Mouse (Mus musculus): ENCODE measurements around the gene Ssx2ip.
A peak's percentile ranks its signal among the peaks of the same experiment; 100 is the strongest.

Gene Ssx2ip

DNA sequence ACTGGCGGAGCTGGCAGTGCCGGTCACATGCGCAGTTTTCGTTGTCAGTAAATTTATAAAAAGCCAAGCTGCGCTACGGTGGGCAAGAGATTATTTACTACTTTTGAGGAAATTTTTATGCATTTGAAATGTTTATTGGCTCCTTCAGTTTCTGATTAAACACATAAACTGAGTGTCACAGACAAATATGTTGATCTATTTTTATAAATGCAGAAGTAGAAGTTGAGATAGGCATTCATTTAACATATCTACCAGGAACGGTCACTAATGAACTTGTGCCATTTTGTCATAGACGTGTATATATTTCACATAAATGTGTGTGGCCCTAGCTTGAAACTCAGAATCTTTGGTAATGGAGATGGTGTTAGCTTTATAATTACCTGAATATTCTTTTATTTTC lies 13.4 kb downstream of the Ssx2ip start:
- no peak for TF ChIP-seq GATA4 (IDR thresholded peaks at IDR 0.05; ENCODE audit: insufficient replicate concordance, low read length)

DNA sequence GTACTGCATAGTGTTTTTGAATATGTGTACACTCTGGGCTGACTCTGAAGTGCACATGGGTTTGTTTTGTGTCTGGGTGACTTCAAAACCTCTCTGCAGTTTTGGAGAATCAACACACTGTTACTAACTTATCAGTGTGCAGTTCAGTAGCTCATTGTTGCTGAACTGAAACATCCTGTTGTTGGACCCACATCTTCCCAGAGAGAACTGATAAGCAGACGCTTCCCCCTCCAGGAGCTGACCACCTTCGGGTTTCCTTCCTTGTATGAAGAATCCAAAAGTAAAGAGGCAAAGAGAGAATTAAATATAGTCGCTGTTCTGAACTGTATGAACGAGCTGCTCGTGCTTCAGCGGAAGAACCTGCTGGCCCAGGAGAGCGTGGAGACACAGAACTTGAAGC lies 14.5 kb downstream of the Ssx2ip start:
- TF ChIP-seq GATA4 (IDR thresholded peaks at IDR 0.05; ENCODE audit: insufficient replicate concordance, low read length): peak; percentile 97

DNA sequence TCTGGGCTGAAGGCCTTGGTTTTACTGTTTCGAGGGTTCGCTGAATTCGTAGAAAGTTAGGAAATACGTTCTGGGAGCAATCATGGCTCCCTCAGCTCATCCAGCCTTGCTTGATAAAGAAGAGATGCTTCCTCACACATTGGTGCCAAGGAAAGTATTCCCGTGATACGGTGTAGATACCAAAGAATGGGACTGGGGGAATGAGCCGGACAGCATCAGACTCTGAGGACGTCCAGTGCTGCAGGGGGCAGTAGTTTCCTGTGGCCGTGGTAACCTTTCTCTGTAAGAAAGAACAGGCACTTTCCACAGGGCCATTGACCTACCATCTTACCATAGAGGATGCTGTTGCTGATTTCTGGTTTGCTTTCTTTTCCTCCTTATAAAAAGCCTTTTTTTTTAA lies 15.1 kb downstream of the Ssx2ip start:
- TF ChIP-seq GATA4 (IDR thresholded peaks at IDR 0.05; ENCODE audit: insufficient replicate concordance, low read length): peak; percentile 63; the same call in 1 of the 2 replicates

DNA sequence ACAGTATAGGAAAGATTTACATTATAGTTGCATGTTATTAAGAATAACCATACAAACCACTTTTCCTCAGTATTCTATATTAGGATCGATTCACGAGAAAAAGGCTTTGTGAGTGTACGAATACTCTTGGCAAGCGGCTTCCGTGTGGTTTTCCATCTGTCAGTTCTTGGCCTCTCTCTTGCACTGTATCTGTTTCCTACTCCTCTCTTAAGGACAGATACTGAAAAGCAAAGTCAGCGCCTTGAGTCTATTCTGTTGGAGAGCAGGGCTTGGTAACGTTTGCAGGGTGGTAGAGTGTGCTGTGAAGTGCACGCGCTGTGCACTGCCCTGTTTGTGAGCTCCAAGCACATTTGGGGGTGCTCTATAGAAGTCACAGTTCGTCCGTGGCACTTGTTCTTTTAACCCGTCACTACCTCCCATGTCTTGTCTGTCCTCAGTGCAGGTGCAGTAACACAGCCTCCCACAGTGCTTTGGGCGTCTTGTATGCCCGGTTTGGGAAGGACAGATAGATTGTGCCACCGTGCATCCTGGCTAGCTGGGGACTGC lies 15.6 kb downstream of the Ssx2ip start:
- TF ChIP-seq GATA4 (IDR thresholded peaks at IDR 0.05; ENCODE audit: insufficient replicate concordance, low read length): no peak

DNA sequence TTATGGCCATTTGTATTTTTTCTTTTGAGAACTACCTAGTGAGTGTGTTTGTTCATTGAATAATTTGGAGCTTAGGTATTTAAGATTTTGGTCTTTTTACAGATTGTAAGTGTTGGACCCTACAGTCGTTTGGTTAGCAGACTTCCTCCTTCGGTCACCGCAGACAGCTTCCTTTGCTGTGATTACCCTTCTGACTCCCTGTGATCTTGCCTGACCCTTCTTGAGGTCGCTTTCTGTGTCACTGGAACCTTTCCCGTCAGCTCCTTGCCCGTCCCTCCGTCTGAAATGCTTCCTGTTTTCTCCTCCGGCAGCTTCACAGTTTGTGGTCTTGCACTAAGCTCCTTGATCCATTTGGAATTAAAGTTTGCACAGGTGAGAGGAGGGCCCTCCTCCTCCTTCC lies 17.3 kb downstream of the Ssx2ip start:
- TF ChIP-seq GATA4 (IDR thresholded peaks at IDR 0.05; ENCODE audit: insufficient replicate concordance, low read length): no peak

DNA sequence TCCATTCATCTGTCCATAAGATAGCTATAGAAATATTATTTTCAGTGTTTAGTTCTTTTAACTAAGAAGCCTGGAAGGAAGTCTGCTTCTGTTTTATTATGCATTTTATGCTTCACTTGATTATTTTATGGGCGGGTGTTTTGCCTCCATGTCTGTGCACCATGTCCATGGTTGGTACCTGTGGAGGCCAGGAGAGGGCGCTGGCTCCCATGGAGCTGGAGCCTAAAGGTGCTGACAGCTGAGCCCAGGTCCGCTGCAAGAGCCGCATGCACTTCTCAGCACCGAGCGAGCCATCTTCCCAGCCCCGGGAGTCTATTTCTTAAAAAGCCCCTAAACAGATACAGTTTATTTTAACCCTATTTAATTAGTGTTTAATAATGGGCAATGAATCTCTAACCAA lies 19.3 kb downstream of the Ssx2ip start:
- TF ChIP-seq GATA4 (IDR thresholded peaks at IDR 0.05; ENCODE audit: insufficient replicate concordance, low read length): no peak

DNA sequence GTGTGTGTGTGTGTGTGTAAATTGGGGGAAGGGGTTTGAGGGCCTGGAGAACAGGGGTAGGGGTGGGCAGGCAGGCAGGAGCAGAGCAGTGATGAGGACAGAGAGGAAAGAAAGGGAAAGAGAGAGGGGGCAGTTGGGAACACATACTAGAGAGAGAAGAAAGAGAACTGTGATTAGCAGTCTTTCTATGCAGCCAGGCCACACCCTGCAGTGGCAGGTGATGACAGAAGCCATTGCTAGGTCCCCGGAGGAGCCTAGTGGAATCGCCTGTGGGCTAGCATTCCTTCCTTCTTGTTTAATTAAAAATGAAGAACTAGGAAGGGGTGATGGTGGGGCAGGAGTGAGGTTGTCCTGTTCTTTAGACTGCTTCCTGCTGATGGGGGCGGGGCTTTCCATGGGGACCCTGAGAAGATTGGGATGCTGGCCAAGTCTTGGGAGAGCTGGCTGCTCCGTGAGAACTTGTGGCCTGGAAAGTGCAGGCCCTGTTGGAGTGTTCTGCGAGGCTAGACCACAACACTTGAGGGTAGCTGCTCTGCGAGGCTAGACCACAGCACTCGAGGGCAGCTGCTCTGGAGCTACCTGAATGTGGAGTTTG lies 20.0 kb downstream of the Ssx2ip start:
- no peak for TF ChIP-seq GATA4 (IDR thresholded peaks at IDR 0.05; ENCODE audit: insufficient replicate concordance, low read length)

DNA sequence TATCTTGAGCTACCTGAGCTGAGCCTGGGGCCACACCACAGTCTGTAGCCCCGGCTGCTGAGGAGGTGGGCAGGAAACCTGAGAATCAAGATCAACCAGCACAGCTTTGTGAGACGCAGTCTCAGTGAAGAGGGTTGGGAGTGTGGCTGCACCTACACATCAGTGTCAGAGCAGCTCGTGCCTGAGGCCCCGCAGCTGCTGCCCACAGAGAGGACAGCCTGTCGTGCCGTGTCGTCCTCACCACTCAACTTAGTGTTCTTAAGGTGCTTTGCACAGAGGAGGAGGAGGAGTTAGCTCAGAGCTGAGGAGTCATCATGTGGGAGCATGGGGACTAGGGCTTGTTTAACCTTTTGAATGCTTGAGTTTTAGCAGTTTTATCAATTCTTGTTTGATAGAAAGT lies 21.5 kb downstream of the Ssx2ip start:
- no peak for TF ChIP-seq GATA4 (IDR thresholded peaks at IDR 0.05; ENCODE audit: insufficient replicate concordance, low read length)

DNA sequence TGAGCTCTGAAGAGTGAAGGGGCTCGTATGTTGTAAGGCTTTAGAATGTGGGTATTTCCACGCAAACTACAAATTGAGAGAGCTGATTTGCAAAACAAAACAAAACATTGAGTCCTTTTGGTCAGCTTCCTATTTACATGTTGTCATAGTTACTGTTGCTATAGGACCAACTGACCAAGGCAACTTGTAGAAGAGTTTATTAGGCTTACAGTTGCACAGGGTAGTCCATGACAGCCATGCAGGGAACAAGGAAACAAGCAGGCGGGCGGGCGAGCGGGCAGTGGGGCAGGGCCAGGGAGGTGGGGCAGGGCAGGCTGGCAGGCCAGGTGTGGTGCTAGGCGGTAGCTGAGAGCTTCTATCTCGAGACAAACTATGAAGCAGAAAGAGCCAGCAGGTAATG lies 22.0 kb downstream of the Ssx2ip start:
- no peak for TF ChIP-seq GATA4 (IDR thresholded peaks at IDR 0.05; ENCODE audit: insufficient replicate concordance, low read length)

DNA sequence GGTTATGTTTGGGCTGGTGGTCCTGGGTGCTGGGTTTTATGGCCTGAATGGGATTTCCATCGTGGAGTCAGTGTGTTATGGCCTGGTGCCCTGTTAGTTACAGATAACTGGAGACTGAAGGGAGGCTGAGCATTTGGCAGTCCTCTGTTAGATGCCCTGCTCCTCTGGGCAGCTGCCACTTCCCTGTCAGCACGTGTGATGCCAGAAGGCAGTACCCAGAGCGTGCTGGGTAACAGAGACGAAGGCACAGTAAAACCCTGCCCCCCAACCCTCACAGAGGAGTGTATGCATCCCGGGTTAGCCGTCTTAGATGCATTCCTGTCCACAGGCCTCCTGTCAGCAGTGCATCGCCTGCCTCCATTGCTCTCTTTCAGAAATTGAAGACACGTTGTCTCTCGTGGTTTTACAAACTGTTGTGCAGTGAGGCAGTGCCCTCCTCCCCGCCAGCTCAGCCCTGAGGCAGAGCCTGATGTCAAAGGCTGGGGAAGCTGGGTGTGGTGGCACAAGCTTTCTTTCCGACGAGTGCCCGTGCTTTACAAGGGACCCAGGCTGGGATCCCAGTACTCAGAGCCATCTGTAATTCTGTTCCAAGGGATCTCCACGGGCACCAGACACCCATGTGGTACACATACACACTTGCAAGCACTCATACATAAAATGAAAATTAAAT lies 29.4 kb downstream of the Ssx2ip start:
- TF ChIP-seq GATA4 (IDR thresholded peaks at IDR 0.05; ENCODE audit: insufficient replicate concordance, low read length): no peak

DNA sequence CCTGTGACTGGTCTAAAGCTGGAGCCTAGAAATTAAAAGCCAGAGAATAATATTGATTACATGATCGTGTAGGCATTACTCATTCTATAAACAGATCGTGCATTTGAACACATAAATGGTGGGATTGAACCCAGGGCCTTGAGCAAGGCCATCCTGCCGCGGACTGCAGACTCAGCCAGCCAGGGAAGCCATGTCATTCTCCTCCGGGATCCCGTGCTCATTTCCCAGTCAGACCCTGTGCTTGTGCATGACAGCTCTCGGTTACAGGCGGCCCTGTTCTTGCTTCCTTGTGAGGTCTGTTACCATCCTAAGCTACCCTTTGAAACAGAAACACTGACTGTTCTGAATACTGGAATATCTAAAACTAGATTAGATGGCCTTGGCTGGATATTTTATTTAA lies 30.2 kb downstream of the Ssx2ip start:
- TF ChIP-seq GATA4 (IDR thresholded peaks at IDR 0.05; ENCODE audit: insufficient replicate concordance, low read length): no peak

DNA sequence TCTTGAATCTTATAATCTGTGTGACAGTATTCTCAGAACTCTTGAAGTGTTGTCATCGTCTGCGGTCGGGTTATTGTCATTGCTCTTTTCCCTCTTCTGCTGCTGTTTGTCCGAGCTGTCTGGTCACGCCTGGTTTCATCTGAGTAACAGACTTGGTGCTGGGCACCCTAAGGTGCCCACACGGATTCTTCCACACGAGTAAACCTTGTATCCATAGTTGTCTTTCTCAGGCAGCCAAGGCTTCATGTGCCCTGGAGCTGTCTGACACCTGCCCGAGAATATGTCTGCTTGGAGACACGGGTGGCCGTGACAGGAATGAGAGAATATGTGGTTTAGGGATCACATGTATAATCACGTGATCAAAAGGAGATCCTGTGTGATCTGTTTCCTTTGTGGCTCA lies 31.1 kb downstream of the Ssx2ip start:
- no peak for TF ChIP-seq GATA4 (IDR thresholded peaks at IDR 0.05; ENCODE audit: insufficient replicate concordance, low read length)

DNA sequence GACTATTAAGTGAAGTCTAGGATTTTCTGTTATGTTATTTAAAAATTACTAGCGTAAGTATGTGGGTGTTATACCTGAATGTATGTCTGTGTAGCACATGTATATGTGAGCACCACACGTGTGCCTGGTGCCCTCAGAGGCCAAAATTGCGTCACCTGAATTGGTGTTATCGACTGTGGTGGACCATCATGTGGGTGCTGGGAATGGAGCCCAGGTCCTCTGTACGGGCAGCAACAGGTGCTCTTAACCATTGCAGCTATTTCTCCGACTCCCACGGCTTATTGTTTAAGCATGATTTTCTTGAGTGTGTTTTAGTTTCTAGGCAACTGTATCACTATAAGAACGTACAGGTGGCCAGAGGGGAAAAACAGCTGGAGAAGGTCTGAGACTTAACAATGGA lies 31.7 kb downstream of the Ssx2ip start:
- TF ChIP-seq GATA4 (IDR thresholded peaks at IDR 0.05; ENCODE audit: insufficient replicate concordance, low read length): no peak

DNA sequence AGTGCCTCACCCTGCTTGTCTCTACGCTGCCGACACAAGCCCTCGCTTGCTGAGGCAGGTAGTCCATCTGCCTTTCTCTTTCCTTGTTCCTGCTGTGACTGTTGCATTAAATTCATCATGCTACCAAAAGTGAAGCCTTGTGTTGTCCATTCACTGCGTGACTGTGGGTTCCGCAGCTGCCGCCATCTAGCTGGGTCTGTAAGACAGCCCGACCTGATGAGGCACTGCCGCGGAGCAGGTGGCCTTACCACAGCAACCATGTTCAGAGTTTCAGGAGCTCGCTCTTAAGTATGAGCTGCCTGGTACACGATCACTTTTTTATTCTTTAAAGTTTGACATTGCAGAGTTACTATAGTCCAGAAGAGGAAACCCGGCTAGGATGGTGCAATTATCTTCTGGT lies 35.6 kb downstream of the Ssx2ip start:
- TF ChIP-seq GATA4 (IDR thresholded peaks at IDR 0.05; ENCODE audit: insufficient replicate concordance, low read length): no peak

DNA sequence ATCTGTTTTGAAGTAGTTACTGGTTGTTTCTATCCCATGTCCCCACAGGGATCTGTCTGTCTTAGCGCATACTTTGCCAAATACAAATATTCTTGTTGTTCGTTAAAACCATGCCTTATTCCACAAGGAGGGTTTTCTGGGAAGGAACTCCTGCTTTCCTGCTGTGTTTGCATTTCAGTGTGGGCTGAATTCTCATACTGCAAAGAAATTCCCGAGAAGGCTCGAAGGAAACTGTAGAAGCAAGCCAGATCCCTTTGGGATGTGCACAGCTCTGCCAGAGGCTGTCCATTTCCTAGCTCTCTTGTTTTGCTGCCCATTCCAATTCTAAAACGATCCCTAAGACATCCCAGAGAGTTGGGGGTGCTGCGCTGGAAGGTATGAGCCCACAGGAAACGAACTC lies 36.0 kb downstream of the Ssx2ip start:
- TF ChIP-seq GATA4 (IDR thresholded peaks at IDR 0.05; ENCODE audit: insufficient replicate concordance, low read length): no peak

DNA sequence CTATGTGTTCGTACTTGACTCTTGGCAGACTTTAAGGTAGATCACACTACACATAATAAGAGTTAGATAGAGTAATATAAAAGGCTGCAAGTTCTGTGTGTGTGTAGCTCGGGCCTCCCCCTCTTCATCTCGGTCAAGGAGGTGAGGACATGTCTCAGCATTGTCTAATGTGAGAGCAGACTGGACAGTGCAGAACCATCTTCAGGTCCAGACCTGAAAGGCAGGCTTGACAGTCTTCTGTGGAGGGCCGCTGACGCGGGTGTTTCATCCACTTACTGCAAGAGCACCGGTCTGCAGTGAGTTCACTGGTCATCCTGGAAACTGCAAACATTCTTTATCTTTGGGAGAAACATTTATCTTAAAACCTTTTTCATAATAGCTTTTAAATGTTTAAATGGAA lies 38.0 kb downstream of the Ssx2ip start:
- no peak for TF ChIP-seq GATA4 (IDR thresholded peaks at IDR 0.05; ENCODE audit: insufficient replicate concordance, low read length)

DNA sequence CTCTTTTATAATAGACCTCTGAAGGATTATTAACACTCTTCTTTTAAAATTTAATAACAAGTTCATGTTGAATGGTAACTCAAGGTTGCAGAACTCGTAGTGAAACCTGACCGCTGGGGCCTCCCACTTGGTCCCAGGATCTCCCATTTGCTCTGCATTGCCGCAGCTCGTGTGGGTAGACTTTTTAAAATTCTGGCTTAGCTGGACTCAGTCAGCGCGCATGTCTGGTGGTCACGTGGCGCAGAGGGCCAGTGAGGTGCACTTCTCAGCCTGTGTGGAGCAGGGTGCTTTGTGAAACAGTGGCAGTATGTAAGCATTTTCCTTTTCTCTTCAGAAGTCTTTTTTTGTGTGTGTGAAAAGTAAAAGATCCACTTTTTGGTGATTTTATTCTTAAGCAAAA lies 38.5 kb downstream of the Ssx2ip start:
- TF ChIP-seq GATA4 (IDR thresholded peaks at IDR 0.05; ENCODE audit: insufficient replicate concordance, low read length): no peak

Measured in liver, adult (tissue).